Mouse (Mus musculus): ENCODE measurements around the gene Nxph4.

The Nxph4 gene

DNA sequence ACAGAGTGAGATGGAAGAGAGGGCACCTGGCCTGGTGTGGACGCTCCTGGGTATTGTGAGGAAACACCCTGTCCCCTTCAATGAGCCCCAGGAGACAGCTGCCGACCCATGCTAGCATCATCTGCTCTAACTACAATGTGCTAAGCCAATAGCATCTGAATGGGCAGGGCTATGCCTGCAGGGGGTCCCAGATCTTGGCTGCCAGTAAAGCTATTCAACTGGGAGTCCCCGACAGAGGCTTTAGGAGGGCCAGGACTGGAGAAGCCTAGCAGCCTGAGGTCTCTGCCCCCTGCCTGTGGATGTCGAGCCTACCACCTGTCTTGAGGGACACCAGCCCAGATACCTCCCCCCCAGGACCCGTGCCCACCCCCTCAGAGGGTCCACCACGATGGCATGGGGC, 8.4 kb upstream of the Nxph4 start:
- no peak for DNase-seq (ENCODE audit: low spot score)

- no peak for DNase-seq (ENCODE audit: low spot score)
Observed at GRCm38 (mm10) chr10:127542084-127542483, 7.7 kb upstream of the Nxph4 start.

DNA sequence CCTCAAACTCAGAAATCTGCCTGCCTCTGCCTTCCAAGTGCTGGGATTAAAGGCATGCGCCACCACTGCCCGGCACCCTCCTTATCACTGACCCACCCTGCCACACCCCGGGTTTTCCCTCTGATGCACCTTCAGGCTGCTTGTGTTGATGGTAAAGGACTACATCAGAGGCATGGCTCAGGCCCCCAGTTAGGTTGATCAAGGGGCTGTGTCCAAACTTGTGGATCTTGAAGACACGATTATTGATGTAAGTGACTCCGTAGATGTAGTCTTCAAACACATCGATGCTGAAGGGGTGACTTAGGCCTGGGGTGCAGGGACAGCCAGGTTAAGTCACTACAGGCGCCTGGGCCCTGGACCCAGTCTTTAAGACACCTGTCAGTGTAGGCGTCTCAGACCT, 7.2 kb upstream of the Nxph4 start:
- no peak for DNase-seq (ENCODE audit: low spot score)

DNA sequence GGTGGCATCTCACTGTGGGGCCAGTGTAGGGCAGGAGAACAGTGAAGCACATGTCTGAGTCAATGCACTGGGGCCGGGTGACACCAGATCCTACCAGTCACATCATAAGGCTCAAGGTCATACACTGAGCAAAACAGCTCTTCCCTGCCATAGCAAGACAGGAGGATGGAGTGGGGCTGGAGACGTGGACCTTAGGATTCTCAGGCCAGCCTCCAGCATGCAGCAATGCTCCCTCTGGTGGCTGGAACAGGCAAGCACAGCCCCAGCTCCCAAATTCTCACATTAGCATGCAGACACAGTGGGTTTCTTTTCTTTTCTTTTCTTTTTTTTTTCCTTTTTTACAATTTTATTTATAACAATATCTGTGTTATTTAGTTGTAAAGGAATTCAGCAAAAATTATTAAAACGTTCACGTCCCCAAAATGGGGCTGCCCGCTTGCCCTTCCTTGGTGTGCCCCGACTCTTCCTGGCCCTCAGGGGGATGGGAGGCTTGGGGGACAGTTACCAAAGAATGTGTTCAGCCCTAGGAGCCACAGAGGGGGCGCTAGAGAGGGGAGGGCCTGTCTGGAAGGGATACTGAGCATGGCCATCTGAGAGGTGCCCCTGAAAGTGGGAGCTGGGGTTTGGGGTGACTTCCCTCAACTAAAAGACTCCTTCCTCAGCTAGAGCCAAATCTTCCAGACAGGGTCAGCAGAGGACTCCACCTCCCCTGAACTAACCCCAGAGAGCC, 3.7 kb upstream of the Nxph4 start:
- peak; percentile 61 for DNase-seq (ENCODE audit: low spot score)

DNA sequence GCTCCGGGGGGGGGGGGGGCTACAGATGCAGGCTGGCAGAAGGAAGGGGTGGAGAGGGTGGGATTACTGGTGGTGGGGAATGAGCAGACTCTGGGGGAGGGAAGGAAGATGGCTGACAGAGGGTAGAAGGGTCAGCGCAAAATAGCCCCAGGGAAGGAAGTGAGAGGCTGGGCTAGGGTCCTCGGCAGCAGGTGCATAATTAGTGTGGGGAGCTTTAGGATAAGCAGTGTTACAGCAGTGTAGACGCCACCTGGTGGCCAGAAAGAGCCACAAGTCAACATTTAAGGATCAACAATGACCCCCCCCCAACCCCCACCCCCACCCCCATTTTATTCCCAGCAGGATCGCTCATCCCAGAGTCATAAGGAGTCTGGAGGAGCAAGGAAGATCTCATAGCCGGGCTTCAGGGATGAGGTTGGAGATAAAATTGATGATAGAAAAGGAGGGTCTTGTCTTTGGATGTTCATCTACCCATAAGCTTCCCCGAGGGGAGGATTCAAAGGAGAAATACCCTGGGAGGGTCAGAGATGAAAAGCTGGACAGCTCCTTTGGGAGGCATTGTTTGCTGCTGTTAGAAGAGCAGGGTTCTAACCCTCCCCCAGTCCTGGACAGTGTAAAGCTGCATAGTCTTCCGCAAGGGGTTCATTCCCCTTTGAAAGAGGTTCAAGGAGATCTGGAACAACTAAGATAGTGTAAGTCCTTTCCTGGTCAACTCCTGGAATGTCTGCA, 2.4 kb upstream of the Nxph4 start:
- DNase-seq (ENCODE audit: low spot score): no peak

DNA sequence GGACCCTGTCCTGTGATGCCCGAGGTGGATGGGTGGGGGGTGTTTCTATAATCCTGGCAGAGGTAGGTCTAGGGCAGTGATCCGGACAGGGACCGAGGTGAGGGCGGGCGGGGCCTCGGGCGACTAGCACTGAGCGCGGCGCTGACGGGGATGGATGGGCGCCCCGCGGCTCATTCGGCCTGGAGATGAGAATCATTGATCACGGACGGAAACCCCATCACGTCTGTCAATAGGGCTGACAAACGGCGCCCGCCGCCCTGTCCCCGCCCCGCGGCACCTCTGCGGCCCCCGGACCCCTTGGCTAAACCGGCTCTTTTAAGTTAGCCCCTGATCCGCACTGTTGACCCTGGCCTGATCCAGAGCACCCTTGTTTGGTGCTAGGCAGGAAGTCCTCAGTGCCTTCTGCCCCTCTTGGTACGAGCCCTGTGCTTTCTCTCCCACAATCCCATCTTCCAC, 598 bp upstream of the Nxph4 start:
- DNase-seq (ENCODE audit: low spot score): no peak

DNA sequence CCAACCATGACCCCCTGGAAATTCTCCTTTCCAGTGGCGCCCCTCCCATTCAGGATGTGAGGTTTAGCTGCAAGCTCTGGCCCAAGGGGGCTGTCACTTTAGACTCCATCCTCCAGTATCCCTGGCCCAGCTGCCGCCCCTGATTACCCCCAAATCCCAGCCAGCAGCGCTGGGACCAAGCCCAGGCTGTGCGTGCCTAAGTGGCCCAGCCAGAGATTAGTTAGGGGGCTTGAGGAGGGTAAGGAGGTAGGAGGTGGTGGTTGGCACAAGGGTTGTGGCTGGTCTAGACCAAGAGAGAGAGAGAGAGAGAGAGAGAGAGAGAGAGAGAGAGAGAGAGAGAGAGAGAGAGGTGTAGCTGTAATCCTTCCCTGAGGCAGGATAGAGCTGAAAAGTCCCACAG, 2.8 kb downstream of the Nxph4 start:
- no peak for DNase-seq (ENCODE audit: low spot score)

GRCm38 (mm10) chr10:127530945-127531344, 3.4 kb downstream of the Nxph4 start:
- no peak for DNase-seq (ENCODE audit: low spot score)

GRCm38 (mm10) chr10:127527481-127527880, 6.9 kb downstream of the Nxph4 start:
- DNase-seq (ENCODE audit: low spot score): no peak

DNA sequence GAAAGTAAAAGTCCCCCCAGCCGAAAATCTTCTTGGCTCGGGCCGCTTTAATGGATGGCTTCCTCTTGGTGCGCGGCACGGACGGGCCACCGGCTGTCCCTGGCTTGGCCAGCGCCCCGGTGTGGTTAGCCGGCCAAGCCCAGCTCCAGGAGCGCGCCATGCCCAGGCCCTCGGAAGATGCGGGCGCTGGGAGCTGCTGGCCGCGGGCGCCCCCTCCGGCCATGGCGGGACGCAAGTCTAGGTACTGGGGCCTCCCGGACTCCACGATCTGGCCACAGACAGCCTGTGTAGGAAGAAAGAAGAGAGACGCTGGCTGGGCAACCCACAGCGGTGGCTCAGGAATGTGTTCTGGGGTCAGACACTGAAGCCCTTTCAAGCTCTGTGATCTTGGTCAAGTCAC, 7.7 kb downstream of the Nxph4 start:
- DNase-seq (ENCODE audit: low spot score): no peak

GRCm38 (mm10) chr10:127526048-127526447, 8.3 kb downstream of the Nxph4 start:
- no peak for DNase-seq (ENCODE audit: low spot score)

- DNase-seq (ENCODE audit: low spot score): no peak
Observed at GRCm38 (mm10) chr10:127524646-127525255, 9.6 kb downstream of the Nxph4 start.

- peak; percentile 95 for DNase-seq (ENCODE audit: low spot score)
Observed at GRCm38 (mm10) chr10:127522088-127522581, 12.2 kb downstream of the Nxph4 start, which contains the start of gene Shmt2. Shmt2 (minus strand) TSS chr10:127522444.

- DNase-seq (ENCODE audit: low spot score): peak; percentile 73
Observed at GRCm38 (mm10) chr10:127521611-127522080, 12.7 kb downstream of the Nxph4 start.

GRCm38 (mm10) chr10:127520714-127521357, 13.5 kb downstream of the Nxph4 start:
- DNase-seq (ENCODE audit: low spot score): no peak

- no peak for DNase-seq (ENCODE audit: low spot score)
Observed at GRCm38 (mm10) chr10:127519903-127520713, 14.3 kb downstream of the Nxph4 start.

DNA sequence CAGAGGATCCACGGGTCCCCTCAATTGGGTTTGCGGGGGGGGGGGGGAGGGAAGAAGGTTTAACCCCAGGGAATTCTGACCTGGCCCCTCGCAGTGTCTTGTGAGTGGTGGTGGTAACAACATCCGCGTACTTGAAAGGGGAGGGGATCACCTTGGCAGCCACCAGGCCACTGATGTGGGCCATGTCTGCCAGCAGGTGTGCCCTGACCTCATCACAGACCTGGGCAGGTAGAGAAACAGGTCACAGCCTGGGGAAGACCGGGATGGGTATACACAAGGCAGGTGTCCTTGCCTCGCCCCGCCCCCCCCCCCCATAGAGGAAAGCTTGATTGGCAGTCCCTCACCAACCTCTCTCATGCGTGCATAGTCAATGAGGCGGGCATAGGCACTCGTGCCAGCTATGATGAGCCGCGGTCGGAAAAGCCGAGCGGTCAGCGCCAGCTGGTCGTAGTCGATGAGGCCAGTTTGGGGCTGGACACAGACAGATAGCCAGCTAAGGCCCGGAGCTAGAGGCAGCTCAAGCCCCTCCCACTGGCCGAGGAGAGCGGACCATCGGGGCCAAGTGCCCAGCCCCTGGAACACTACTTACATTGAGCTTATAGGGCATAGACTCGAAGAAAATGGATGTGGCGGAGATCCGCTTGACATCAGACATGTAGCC, 15.2 kb downstream of the Nxph4 start:
- DNase-seq (ENCODE audit: low spot score): no peak

- DNase-seq (ENCODE audit: low spot score): no peak
Observed at GRCm38 (mm10) chr10:127517941-127518340, 16.4 kb downstream of the Nxph4 start.

GRCm38 (mm10) chr10:127516576-127517260, 17.6 kb downstream of the Nxph4 start:
- DNase-seq (ENCODE audit: low spot score): no peak

DNA sequence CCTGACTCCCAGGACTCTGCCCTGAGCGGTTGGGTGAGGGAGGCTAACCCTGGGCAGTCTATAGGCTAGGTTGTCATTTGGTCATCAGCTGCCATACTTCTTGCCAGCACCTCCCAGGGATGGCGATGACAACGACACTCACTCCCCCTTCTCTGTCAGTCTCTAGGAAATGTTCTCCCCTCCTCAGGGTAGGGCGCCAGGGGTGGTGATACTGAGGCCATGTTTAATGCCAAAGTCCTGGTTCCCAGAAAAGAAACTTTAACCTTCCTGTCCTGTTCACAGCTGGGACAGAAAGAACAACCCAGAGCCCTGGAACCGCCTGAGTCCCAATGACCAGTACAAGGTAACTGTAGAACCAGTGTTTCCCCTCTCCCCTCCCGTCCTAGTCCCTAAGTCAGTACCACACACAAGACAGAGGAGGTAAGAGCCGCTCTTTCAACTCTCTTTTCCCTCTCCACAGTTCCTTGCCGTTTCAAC, 18.3 kb downstream of the Nxph4 start:
- no peak for DNase-seq (ENCODE audit: low spot score)
